Mouse (Mus musculus) CH12.LX (cell line): ENCODE measurements at regions not wholly inside any gene's neighbourhood (a gene's known extent, or its start where the extent isn't known, plus 50 kb on each side); places are given as distances from the start of the nearest gene placed in this dataset.

Experiments
- DNase-seq: peaks from one replicate; pipeline ENCODE4 v3.0.0-alpha.2; 2013; ENCODE audit errors: extremely low read depth
- H3K27ac ChIP-seq: 2 replicates; pipeline ENCODE4 v1.5.1; 2012; ENCODE audit warnings: low read depth, mild to moderate bottlenecking, control low read depth, moderate library complexity; ENCODE audit not compliant: insufficient read depth
- H3K27me3 ChIP-seq: replicated peaks from 2 replicates; pipeline ENCODE3; 2012; ENCODE audit warnings: inconsistent platforms
- H3K36me3 ChIP-seq, 2 experiments: replicated peaks in 1 of 2; 2 replicates each; pipeline versions ENCODE3 to v1.6.1; 2012; ENCODE audit warnings: inconsistent platforms in 1 of 2, low read length in 1 of 2, mild to moderate bottlenecking in 1 of 2, mixed read lengths in 1 of 2, moderate library complexity in 1 of 2; ENCODE audit not compliant: control insufficient read depth in 1 of 2, insufficient read depth in 1 of 2
- H3K4me1 ChIP-seq, 2 experiments: 2 replicates each; pipeline ENCODE4 v1.6.1; 2012; ENCODE audit warnings: inconsistent platforms in 1 of 2, moderate library complexity in 1 of 2; ENCODE audit not compliant: insufficient read depth in 2 of 2, control insufficient read depth in 1 of 2
- H3K4me2 ChIP-seq: 2 replicates; pipeline ENCODE4 v1.6.1; 2012; ENCODE audit warnings: low read depth, mild to moderate bottlenecking, control low read depth; ENCODE audit not compliant: poor library complexity, insufficient read depth, severe bottlenecking
- H3K4me3 ChIP-seq, 3 experiments: fragments of 150-350 bp in 1 of 3; sonication (generic) in 1 of 3; replicated peaks in 1 of 3; 2 replicates each; pipeline versions ENCODE3 to v1.5.1; 2011 to 2012; ENCODE audit warnings: low read depth in 2 of 3, low read length in 2 of 3, mild to moderate bottlenecking in 2 of 3, moderate library complexity in 2 of 3, control low read depth in 1 of 3, improper control_type of control experiment in 1 of 3, inconsistent platforms in 1 of 3, mixed read lengths in 1 of 3; ENCODE audit not compliant: poor library complexity in 1 of 3
- H3K79me2 ChIP-seq: replicated peaks from 2 replicates; pipeline ENCODE4 v1.6.1; 2012; ENCODE audit warnings: mild to moderate bottlenecking, moderate library complexity; ENCODE audit not compliant: control insufficient read depth, poor library complexity, insufficient read depth, severe bottlenecking; ENCODE audit errors: extremely low read depth
- H3K9ac ChIP-seq: 2 replicates; pipeline ENCODE4 v1.6.1; 2012; ENCODE audit warnings: low read depth, mild to moderate bottlenecking, control low read depth, moderate library complexity; ENCODE audit not compliant: insufficient read depth
- H3K9me3 ChIP-seq: replicated peaks from 2 replicates; pipeline ENCODE3; 2012; ENCODE audit warnings: low read length, inconsistent platforms, mixed read lengths
- CHD2 ChIP-seq: IDR thresholded peaks from 2 replicates; pipeline ENCODE4 v1.6.1; 2011; ENCODE audit warnings: low read length, improper control_type of control experiment
- CTCF ChIP-seq, 2 experiments: IDR thresholded peaks in 1 of 2; conservative IDR thresholded peaks in 1 of 2; 2 replicates each; pipeline ENCODE4 v1.5.1; 2011 to 2012; ENCODE audit warnings: low read depth in 2 of 2, low read length in 2 of 2, improper control_type of control experiment in 1 of 2, inconsistent platforms in 1 of 2, mild to moderate bottlenecking in 1 of 2, moderate library complexity in 1 of 2
- E2F4 ChIP-seq: IDR thresholded peaks from 2 replicates; pipeline ENCODE4 v1.6.1; 2011; ENCODE audit warnings: low read depth, low read length, improper control_type of control experiment; ENCODE audit not compliant: insufficient replicate concordance
- ELF1 ChIP-seq: IDR thresholded peaks from 2 replicates; pipeline ENCODE4 v1.6.1; 2014; ENCODE audit warnings: low read depth, mild to moderate bottlenecking, inconsistent platforms, low read length, improper control_type of control experiment
- EP300 ChIP-seq: IDR thresholded peaks from 2 replicates; pipeline ENCODE4 v1.6.1; 2011; ENCODE audit warnings: low read length, improper control_type of control experiment
- JUN ChIP-seq: IDR thresholded peaks from 2 replicates; pipeline ENCODE4 v1.6.1; 2011; ENCODE audit warnings: low read depth, mild to moderate bottlenecking, low read length, improper control_type of control experiment, moderate library complexity; ENCODE audit not compliant: insufficient read depth
- KAT2A ChIP-seq: IDR thresholded peaks from 2 replicates; pipeline ENCODE4 v1.6.1; 2012; ENCODE audit warnings: low read length, improper control_type of control experiment, inconsistent platforms; ENCODE audit not compliant: insufficient replicate concordance
- MAZ ChIP-seq: IDR thresholded peaks from 2 replicates; pipeline ENCODE4 v1.6.1; 2012; ENCODE audit warnings: low read depth, mild to moderate bottlenecking, inconsistent platforms, low read length, improper control_type of control experiment, moderate library complexity
- MEF2A ChIP-seq: IDR thresholded peaks from 2 replicates; pipeline ENCODE4 v1.6.1; 2014; ENCODE audit warnings: low read depth, mild to moderate bottlenecking, inconsistent platforms, low read length, improper control_type of control experiment, borderline replicate concordance
- MXI1 ChIP-seq: IDR thresholded peaks from 2 replicates; pipeline ENCODE4 v1.6.1; 2011; ENCODE audit warnings: mild to moderate bottlenecking, low read depth, low read length, improper control_type of control experiment
- MYC ChIP-seq: IDR thresholded peaks from 2 replicates; pipeline ENCODE4 v1.6.1; 2011; ENCODE audit warnings: low read depth, mild to moderate bottlenecking, improper control_type of control experiment, low read length
- NELFE ChIP-seq: IDR thresholded peaks from 2 replicates; pipeline ENCODE4 v1.6.1; 2011; ENCODE audit warnings: low read depth, low read length, improper control_type of control experiment
- NRF1 ChIP-seq: IDR thresholded peaks from 2 replicates; pipeline ENCODE4 v1.6.1; 2014; ENCODE audit warnings: low read depth, mild to moderate bottlenecking, inconsistent platforms, low read length, improper control_type of control experiment, moderate library complexity
- PAX5 ChIP-seq: IDR thresholded peaks from 2 replicates; pipeline ENCODE4 v1.6.1; 2012; ENCODE audit warnings: low read length, inconsistent platforms, mixed read lengths
- POLR2A ChIP-seq: IDR thresholded peaks from 2 replicates; pipeline ENCODE4 v1.6.1; 2011; ENCODE audit warnings: low read depth, mild to moderate bottlenecking, improper control_type of control experiment, low read length
- RAD21 ChIP-seq: IDR thresholded peaks from 2 replicates; pipeline ENCODE4 v1.6.1; 2011; ENCODE audit warnings: low read depth, mild to moderate bottlenecking, low read length, improper control_type of control experiment, moderate library complexity
- SIN3A ChIP-seq: IDR thresholded peaks from 2 replicates; pipeline ENCODE4 v1.6.1; 2012; ENCODE audit warnings: low read length, improper control_type of control experiment, inconsistent platforms
- TCF12 ChIP-seq: IDR thresholded peaks from 2 replicates; pipeline ENCODE4 v1.6.1; 2014; ENCODE audit warnings: low read depth, mild to moderate bottlenecking, inconsistent platforms, low read length, improper control_type of control experiment
- UBTF ChIP-seq: IDR thresholded peaks from 2 replicates; pipeline ENCODE4 v1.6.1; 2012; ENCODE audit warnings: low read depth, mild to moderate bottlenecking, inconsistent platforms, low read length, improper control_type of control experiment, moderate library complexity
- USF2 ChIP-seq: conservative IDR thresholded peaks from 2 replicates; pipeline ENCODE4 v1.6.1; 2011; ENCODE audit warnings: low read depth, low read length, improper control_type of control experiment
- ZKSCAN1 ChIP-seq: IDR thresholded peaks from 2 replicates; pipeline ENCODE4 v1.6.1; 2012; ENCODE audit warnings: low read depth, inconsistent platforms, low read length, improper control_type of control experiment, borderline replicate concordance
- ZNF384 ChIP-seq: IDR thresholded peaks from 2 replicates; pipeline ENCODE4 v1.6.1; 2012; ENCODE audit warnings: low read depth, low read length, improper control_type of control experiment, inconsistent platforms
- dilution Hi-C: fragments of 300-500 bp; cut with MboI; formaldehyde crosslinking; loops from 2 replicates; pipeline ENCODE4 v1.14.3; 2020; ENCODE audit warnings: low sequenced_read_pairs; ENCODE audit not compliant: extremely low pct_unique_long_range_greater_than_20kb, extremely low pct_ligation_motif_present
- in situ Hi-C: fragments of 300-500 bp; cut with MboI; formaldehyde crosslinking; loops from 3 replicates; pipeline ENCODE4 v1.14.3; 2019; ENCODE audit warnings: low sequenced_read_pairs, low pct_ligation_motif_present, low pct_unique_long_range_greater_than_20kb, mixed read lengths

DNA sequence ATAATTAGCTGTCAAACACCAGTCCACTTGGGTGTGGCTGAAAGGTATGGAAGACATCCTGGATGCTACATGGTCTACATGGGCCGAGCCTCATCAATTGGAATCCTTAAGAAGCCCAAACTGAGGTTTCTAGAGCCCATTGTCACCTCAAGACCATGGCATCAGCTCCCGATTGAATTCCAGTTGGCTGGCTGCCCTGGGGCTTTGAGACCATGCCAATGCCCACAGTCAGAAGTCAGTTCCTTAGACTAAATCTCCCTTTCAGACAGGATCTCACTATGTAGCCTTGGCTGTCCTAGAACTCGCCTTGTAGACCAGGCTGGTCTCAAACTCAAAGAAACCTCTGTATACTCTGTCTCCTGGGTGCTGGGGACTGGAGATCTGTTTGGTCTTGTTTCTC, 423.8 kb downstream of the Med13l start:
- H3K4me3 ChIP-seq, result no peak overlapping the region
- H3K4me2 ChIP-seq, result no peak overlapping the region
- H3K9ac ChIP-seq, result no peak overlapping the region
- H3K4me1 ChIP-seq, result no peaks in the 10 kb centered on the region
- dilution Hi-C loops (no loop called here), in situ Hi-C loops (no loop called here)
- TF ChIP-seq SIN3A (no peak), ZKSCAN1 (no peak), CTCF (conservative IDR thresholded peaks at IDR 0.05 in 1 of 2, IDR thresholded peaks at IDR 0.05 in 1 of 2; ENCODE audit: low read depth in 2 of 2, low read length in 2 of 2) (no peak), POLR2A (no peak), MXI1 (no peak)
- DNase-seq, result no peak
- no peak overlapping the region for H3K27ac ChIP-seq
- no peaks in the 10 kb centered on the region for H3K36me3 ChIP-seq
- H3K9me3 ChIP-seq, result peaks cover 88% of the 10 kb centered on the region
- H3K27me3 ChIP-seq, result no peaks in the 10 kb centered on the region
- H3K79me2 ChIP-seq, result no peaks in the 10 kb centered on the region

DNA sequence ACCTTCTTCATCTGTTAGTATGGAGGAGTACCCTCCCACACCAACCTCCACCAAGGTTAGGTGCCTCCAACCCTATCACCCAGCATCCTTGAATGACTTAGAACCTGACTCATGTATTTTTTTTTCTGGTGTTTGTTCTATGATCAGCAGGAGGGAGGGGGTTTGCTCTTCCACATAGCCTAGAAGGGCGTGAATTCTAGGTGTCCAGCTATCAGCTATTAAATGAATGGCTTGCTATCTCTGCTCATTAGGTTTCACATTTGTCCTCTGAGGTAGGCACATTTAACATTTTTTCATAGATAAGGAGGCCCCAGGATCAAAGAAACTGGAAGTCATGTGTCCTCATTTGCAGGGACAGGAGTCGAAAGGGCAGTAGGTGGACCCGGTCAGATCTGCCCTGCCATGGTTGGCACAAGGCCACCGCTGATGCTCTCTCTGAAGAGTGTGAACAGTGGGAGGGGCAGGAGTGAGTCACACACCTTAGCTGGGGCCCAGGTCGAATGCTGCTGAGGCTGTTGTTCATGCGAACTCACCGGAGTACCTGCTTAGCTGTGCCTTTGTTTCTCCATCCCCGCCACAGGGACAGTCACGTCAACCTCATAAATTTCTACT, 424.4 kb downstream of the Med13l start:
- no peak for DNase-seq
- no peak overlapping the region for H3K4me3 ChIP-seq
- dilution Hi-C loops, result no loop called here
- in situ Hi-C loops, result no loop called here
- no peak overlapping the region for H3K9ac ChIP-seq
- H3K4me1 ChIP-seq, result no peaks in the 10 kb centered on the region
- H3K79me2 ChIP-seq, result no peaks in the 10 kb centered on the region
- peaks cover 81% of the 10 kb centered on the region for H3K9me3 ChIP-seq
- no peak overlapping the region for H3K4me2 ChIP-seq
- TF ChIP-seq KAT2A (no peak), TCF12 (no peak), MXI1 (no peak), PAX5 (no peak), MEF2A (no peak), UBTF (no peak), ZNF384 (no peak), NELFE (no peak), RAD21 (no peak), MYC (no peak), ELF1 (no peak), CHD2 (no peak), MAZ (no peak), JUN (no peak), NRF1 (no peak), USF2 (no peak), SIN3A (no peak), E2F4 (no peak), EP300 (no peak)
- no peaks in the 10 kb centered on the region for H3K27me3 ChIP-seq
- no peaks in the 10 kb centered on the region for H3K36me3 ChIP-seq
- no peak overlapping the region for H3K27ac ChIP-seq
